Mouse (Mus musculus) neural tube, embryonic 14.5 days (tissue): ENCODE measurements at regions not wholly inside any gene's neighbourhood (a gene's known extent, or its start where the extent isn't known, plus 50 kb on each side); places are given as distances from the start of the nearest gene placed in this dataset.

Experiments used
- ATAC-seq: fragments of 200-750 bp; cut with Nextera tagmentation; 2 replicates; pipeline ENCODE4 v1.8.0; 2017; ENCODE audit warnings: low read depth, mild to moderate bottlenecking, moderate TSS enrichment, moderate library complexity
- H3K27ac ChIP-seq: fragments of 300-500 bp; sonication (generic); 2 replicates; pipeline ENCODE4 v1.5.1; 2014; ENCODE audit warnings: low read depth, mild to moderate bottlenecking, control low read depth, low read length, moderate library complexity, mixed read lengths
- H3K27me3 ChIP-seq: fragments of 300-500 bp; sonication (generic); 2 replicates; pipeline ENCODE4 v1.6.1; 2014; ENCODE audit warnings: low read length; ENCODE audit not compliant: control insufficient read depth, insufficient read depth
- H3K36me3 ChIP-seq: fragments of 300-500 bp; sonication (generic); 2 replicates; pipeline ENCODE4 v1.6.1; 2014; ENCODE audit warnings: low read length, mixed read lengths; ENCODE audit not compliant: control insufficient read depth, insufficient read depth
- H3K4me1 ChIP-seq: fragments of 300-500 bp; sonication (generic); 2 replicates; pipeline ENCODE4 v1.6.1; 2014; ENCODE audit warnings: low read length; ENCODE audit not compliant: control insufficient read depth, insufficient read depth
- H3K4me2 ChIP-seq: fragments of 300-500 bp; sonication (generic); 2 replicates; pipeline ENCODE4 v1.6.1; 2014; ENCODE audit warnings: mild to moderate bottlenecking, low read depth, low read length, control low read depth
- H3K4me3 ChIP-seq: fragments of 300-500 bp; sonication (generic); 2 replicates; pipeline ENCODE4 v1.5.1; 2014; ENCODE audit warnings: low read depth, low read length, control low read depth, mixed read lengths
- H3K9ac ChIP-seq: fragments of 300-500 bp; sonication (generic); replicated peaks from 2 replicates; pipeline ENCODE4 v1.6.1; 2014; ENCODE audit warnings: low read depth, mild to moderate bottlenecking, control low read depth, low read length, mixed read lengths
- H3K9me3 ChIP-seq: fragments of 300-500 bp; sonication (generic); 2 replicates; pipeline ENCODE4 v1.6.1; 2016; ENCODE audit warnings: low read length; ENCODE audit not compliant: control insufficient read depth
- WGBS: fragments of 180-500 bp; shearing (Covaris S2); extraction: QIAGEN DNeasy Blood & Tissue Kit; methylation state at CpG from one replicate; pipeline ENCODE4 v1.1.7; 2014; 5-methylcytosine and 5-hydroxymethylcytosine counted together

DNA sequence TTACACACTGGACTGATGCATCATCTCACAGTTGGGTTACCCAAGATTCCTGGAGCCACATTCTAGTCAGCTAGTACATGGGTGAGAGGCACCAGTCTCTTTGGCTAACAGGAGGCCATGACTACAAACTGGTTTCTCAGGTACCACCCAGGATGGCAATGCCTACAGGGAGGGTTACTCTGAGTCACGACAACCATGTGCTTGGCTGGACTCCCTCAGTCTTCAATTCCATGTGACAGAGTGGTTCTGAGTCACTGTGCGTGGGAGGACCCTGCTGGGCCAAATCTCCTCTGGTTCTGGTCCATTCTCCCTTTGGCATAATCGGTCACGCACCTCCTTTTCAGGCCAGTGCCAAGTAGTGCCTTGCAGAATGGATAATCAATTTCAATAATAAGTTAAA is 482.5 kb downstream of the Tbc1d22a start:
- H3K9ac ChIP-seq, result no peak overlapping the region
- H3K27me3 ChIP-seq, result no peaks in the 10 kb centered on the region

DNA sequence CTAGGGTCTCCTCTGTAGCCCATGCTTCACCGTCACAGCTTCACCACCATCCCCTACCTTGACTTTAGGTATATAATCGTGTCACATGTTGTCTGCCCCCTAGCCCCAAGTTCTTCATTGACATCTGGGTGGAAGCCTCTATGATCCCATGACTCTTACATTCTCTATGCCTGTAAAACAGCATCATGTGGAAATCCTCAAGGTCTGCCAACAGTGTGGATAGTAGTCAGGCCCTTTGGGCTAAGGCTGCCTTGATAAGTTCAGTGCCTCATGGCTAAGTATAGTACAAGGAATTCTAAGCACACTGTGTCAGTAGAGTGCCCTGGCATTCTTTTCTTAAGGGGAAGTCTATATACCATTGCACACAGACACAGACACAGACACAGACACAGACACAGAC is 496.2 kb downstream of the Tbc1d22a start:
- no peaks in the 10 kb centered on the region for H3K4me1 ChIP-seq
- no peaks in the 10 kb centered on the region for H3K27me3 ChIP-seq
- no peaks in the 10 kb centered on the region for H3K9me3 ChIP-seq
- WGBS, result 88% methylated on average over 2 of the region's 2 CpGs
- no peaks in the 10 kb centered on the region for H3K36me3 ChIP-seq
- H3K9ac ChIP-seq, result no peak overlapping the region
- H3K4me3 ChIP-seq, result no peak overlapping the region
- ATAC-seq, result no peak
- H3K27ac ChIP-seq, result no peak overlapping the region
- H3K4me2 ChIP-seq, result no peak overlapping the region

More for the DNA sequence above, 482.5 kb downstream of the Tbc1d22a start:
- Histone ChIP-seq H3K4me1 (no peaks in the 10 kb centered on the region), H3K9me3 (no peaks in the 10 kb centered on the region), H3K4me2 (no peak overlapping the region), H3K36me3 (no peaks in the 10 kb centered on the region), H3K4me3 (no peak overlapping the region), H3K27ac (no peak overlapping the region)
- ATAC-seq, result no peak
- 69% methylated on average over 4 of the region's 4 CpGs for WGBS

DNA sequence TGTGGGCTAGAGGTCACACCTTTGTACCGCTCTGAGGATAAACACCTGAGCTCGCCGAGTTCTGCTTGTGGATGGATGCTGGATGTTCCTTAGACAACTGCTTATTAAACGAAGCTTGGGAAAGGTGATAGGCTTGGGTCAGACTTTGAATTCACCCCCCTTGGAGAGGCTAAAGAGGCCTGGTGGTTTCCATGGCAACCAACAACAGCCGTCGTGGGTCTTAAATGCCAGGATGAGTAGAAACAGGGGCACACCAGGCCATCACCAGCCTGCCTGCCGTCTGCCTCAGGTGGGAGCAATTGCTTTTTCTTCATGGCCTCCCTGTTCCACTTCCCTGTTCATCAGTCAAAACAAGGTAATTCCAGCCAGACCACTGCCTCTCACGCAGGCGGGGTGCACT is 504.1 kb downstream of the Tbc1d22a start:
- Histone ChIP-seq H3K9ac (no peak overlapping the region), H3K36me3 (no peaks in the 10 kb centered on the region), H3K27ac (no peak overlapping the region), H3K4me2 (no peak overlapping the region), H3K9me3 (no peaks in the 10 kb centered on the region), H3K27me3 (no peaks in the 10 kb centered on the region), H3K4me1 (no peaks in the 10 kb centered on the region), H3K4me3 (no peak overlapping the region)
- ATAC-seq, result no peak
- 50% methylated on average over 9 of the region's 9 CpGs for whole genome bisulfite sequencing

DNA sequence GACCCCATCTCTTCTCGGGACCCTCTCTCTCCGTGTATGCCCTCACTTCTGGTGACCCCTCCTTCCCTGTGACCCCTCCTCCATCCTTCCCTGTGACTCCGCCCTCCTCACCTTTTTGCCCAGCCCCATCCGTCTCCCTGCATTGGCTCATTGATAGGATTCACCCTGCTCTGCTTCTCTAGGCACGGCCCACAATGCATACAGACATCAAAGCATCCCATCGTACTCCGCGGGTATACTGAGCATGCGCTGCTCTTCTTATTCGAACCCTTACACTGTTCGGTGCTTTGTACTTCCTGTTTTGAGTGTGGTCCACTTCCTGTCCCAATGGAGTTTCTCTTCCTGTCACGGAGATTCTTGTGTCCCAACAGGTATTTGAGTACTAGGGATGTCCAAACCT is 504.8 kb downstream of the Tbc1d22a start:
- 88% methylated on average over 12 of the region's 12 CpGs for WGBS
- ATAC-seq, result no peak
- H3K9me3 ChIP-seq, result no peaks in the 10 kb centered on the region
- H3K9ac ChIP-seq, result no peak overlapping the region
- H3K4me3 ChIP-seq, result no peak overlapping the region
- no peak overlapping the region for H3K27ac ChIP-seq
- no peaks in the 10 kb centered on the region for H3K4me1 ChIP-seq
- H3K36me3 ChIP-seq, result no peaks in the 10 kb centered on the region
- no peak overlapping the region for H3K4me2 ChIP-seq
- H3K27me3 ChIP-seq, result no peaks in the 10 kb centered on the region

DNA sequence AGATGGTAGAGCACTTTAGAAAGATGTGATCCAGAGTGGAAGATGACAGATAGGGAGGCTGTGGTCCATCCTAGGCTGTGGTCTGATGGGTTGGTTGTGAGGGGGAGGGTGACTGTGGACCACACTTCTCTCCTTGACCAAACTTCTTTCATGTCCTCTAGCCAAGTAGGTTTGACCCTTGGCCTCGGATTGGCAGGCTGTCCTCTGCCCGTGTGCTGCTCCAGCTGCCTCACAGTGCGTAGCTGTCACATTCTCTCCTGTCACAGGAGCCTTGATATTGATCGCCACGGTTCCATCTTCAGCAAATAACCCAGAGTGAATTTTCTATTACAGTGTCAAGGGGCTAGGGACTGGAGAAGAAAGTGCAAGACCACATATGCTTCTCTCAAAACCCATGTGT is 506.9 kb downstream of the Tbc1d22a start:
- Histone ChIP-seq H3K36me3 (no peaks in the 10 kb centered on the region), H3K9ac (no peak overlapping the region), H3K4me3 (no peak overlapping the region), H3K27ac (no peak overlapping the region), H3K4me2 (no peak overlapping the region), H3K27me3 (no peaks in the 10 kb centered on the region), H3K9me3 (no peaks in the 10 kb centered on the region), H3K4me1 (no peaks in the 10 kb centered on the region)
- WGBS, result 75% methylated on average over 5 of the region's 5 CpGs
- no peak for ATAC-seq

DNA sequence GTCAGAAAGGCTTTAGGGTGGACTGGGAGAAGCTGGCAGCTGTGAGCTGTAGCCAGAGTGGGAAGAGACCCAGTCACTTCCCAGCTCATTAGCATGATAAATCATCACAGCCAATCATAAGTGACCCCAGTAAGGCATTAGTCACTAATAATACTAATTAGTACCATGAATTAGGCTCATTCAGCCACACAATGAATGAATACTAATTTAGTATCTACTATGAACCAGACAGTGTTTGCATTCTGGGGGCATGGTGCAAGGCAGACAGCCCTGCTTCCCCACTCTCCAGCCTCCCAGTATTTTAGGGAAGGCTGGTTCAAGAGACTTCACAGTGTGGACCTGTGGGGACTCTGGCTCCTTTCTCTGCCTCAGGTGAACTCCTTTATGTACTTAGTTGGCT is 523.7 kb downstream of the Tbc1d22a start:
- ATAC-seq, result no peak
- Histone ChIP-seq H3K36me3 (no peaks in the 10 kb centered on the region), H3K27ac (no peak overlapping the region), H3K4me3 (no peak overlapping the region), H3K4me1 (no peaks in the 10 kb centered on the region), H3K9me3 (no peaks in the 10 kb centered on the region), H3K9ac (no peak overlapping the region), H3K27me3 (no peaks in the 10 kb centered on the region), H3K4me2 (no peak overlapping the region)

DNA sequence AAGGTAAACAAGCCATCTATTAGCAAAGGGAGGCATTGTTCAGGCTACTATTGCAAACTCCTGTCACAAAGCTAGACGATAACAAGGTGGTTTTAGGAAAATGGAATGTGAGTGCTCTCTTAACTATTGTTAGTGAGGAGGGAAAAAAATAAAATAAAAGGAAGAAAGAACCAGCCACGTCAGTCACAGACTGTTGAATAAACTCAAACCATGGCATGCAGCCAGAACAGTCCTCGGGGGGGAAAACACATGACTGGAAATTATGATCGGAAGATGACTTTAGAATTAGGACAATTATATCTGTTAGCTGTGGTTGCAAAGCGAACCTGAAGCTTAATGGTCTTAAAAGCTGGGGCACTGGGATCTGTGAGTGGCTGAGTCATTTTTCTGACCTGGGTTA is 524.1 kb downstream of the Tbc1d22a start:
- H3K9ac ChIP-seq, result no peak overlapping the region
- ATAC-seq, result no peak
- H3K9me3 ChIP-seq, result no peaks in the 10 kb centered on the region
- H3K4me2 ChIP-seq, result no peak overlapping the region
- H3K4me1 ChIP-seq, result no peaks in the 10 kb centered on the region
- H3K4me3 ChIP-seq, result no peak overlapping the region
- no peak overlapping the region for H3K27ac ChIP-seq
- 50% methylated on average over 5 of the region's 5 CpGs for WGBS
- no peaks in the 10 kb centered on the region for H3K36me3 ChIP-seq
- H3K27me3 ChIP-seq, result no peaks in the 10 kb centered on the region

DNA sequence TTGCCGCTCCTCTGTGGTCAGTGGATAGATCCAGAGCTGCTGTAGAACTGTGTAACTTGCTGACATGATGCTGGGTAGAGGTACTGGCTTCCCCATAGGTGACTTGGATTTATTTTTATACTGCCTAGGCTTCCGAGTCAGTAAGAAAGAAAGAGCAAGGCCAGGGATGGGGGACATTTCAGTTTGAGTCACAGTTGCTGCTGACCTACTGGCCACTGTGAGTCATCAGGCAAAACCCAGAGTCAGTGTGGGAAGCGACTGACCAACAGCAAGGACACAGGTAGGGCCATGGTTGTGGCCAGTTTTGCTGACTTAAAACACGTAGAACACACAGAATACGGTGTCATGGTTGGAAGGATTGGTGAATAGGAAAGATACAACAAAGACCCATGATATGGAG is 524.5 kb downstream of the Tbc1d22a start:
- Histone ChIP-seq H3K27me3 (no peaks in the 10 kb centered on the region), H3K9ac (no peak overlapping the region), H3K4me1 (no peaks in the 10 kb centered on the region), H3K4me2 (no peak overlapping the region), H3K27ac (no peak overlapping the region), H3K36me3 (no peaks in the 10 kb centered on the region), H3K9me3 (no peaks in the 10 kb centered on the region), H3K4me3 (no peak overlapping the region)
- WGBS, result 86% methylated on average over 5 of the region's 5 CpGs
- no peak for ATAC-seq

DNA sequence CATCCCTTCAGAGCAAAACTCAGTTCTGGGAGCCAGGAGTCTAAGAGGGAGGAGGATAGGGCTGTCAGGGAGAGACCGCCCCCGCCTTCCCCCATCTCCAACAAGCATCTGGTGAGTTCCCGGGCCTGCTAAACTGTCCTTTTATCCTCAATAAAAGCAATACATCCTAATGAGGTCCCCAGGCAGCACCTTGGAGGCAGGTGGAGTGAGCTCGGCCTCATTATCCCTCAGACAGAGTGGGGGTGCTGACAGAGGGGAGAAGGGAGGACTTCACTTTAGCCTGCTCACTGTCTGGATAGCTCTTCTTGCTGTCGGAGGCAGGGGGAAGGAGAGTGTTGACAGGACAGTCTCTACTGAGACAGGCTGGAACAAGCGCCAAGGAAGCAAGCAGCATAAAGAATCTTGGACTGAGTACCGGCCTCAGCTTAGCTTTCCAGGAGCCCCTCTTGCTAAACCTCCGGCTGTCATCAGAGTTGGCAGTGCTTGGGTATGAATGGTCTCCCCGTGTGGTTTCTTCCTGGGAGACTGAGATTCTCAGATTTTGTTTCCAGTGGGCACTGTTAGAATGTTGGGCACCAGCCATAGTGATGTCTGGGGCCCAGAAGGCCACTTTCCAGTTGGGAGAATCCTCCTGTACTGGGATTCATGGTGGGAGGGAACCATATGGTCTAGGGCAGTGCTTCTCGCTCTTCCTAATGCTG is 537.3 kb downstream of the Tbc1d22a start:
- Histone ChIP-seq H3K36me3 (no peaks in the 10 kb centered on the region), H3K4me2 (no peak overlapping the region), H3K27me3 (no peaks in the 10 kb centered on the region), H3K27ac (no peak overlapping the region), H3K4me3 (no peak overlapping the region), H3K4me1 (no peaks in the 10 kb centered on the region), H3K9me3 (no peaks in the 10 kb centered on the region), H3K9ac (no peak overlapping the region)
- ATAC-seq, result no peak
- 63% methylated on average over 10 of the region's 10 CpGs for WGBS
